Mouse (Mus musculus) mouse trophoblast stem cell (cell line): ENCODE data around the gene Notch3.

Source experiments
- in situ Hi-C, 2 experiments: fragments of 300-500 bp; cut with MseI, MboI; formaldehyde crosslinking; loops; 2 replicates in 1 of 2; 3 replicates in 1 of 2; pipeline ENCODE4 v1.15.1; 2025

The Notch3 gene

DNA sequence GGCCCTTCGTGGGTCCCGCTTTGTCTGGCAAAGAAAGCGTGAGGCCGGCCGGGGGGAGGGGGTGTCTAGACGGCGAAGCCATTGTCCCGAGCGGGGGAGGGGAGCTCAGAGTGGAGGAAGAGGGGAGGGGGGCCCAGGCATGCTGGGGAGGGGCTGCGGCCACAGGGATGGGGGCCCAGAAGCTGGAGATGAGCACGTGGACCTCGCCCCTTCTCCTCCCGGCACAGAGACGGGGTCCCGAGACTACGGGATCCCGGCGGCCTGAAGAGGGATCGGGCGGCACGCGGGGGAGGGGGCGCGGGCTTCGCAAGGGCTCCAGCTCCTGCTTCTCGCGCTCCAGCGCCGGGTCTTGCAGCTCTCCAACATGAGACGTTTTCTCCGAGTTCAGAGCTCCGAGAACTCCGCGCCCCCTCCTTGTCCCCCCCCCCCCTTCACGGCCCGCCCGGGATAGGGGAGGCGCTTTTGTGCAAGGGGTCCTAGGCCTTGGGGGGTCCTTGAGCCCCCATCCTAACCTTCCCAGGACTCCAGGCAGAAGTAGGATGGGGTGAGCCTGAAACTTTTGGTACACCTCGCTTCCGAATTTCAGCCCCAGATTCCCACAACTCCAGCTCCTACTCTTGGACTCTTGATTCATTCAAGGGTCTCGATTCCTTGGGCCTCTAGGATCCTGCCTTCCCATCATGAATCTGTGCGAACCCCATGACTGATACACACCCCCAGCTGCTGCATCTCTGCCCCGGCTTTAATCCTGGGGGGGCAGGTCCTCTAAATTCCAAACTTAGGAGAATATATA, 653 bp downstream of the Notch3 start:
- in situ Hi-C loops, result no loop called here

DNA sequence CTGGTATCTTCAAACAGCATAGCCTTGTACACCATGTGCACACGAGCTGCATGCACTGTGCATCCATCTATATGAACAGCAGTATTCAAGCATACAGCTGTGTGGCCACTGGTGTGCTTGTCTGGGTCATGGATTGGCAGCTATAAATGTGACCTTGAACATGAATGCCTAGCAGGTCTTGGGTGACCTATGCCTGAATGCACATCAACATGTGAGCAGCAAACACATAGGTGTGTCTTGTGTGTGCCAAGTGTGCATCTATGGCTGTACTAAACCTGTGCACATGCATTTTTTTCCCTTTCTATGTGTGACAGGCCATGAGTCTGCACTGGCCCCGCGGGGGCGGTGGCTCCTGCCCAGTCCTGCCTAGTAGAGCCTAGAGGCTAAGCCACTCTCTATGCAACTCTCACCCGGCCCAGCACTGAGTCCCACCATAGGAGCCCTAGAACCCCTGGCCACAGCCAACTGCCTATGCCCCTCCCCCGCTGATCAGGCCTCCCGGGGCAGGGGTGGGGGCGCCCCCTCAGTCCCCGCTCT, 1.3 kb downstream of the Notch3 start:
- in situ Hi-C loops, result no loop called here

DNA sequence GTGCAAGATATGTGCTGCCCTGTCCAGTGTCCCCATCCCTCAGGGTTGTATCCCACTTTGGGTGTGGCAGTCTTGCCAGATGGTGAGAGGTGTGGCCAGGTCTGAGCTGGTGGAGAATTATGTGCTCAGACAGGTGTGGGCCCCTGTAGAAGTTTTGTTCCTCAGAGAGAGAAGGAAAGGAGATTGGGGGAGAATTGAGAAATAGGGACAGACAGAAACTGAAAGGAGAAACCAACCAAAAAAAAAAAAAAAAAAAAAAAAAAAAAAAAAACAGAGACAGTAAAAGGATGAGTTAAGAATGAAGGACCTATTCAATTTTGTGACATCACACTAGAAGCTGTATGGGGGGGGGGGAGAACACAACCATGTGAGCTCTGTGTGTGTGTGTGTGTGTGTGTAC, 1.9 kb downstream of the Notch3 start:
- in situ Hi-C loops, result no loop called here

DNA sequence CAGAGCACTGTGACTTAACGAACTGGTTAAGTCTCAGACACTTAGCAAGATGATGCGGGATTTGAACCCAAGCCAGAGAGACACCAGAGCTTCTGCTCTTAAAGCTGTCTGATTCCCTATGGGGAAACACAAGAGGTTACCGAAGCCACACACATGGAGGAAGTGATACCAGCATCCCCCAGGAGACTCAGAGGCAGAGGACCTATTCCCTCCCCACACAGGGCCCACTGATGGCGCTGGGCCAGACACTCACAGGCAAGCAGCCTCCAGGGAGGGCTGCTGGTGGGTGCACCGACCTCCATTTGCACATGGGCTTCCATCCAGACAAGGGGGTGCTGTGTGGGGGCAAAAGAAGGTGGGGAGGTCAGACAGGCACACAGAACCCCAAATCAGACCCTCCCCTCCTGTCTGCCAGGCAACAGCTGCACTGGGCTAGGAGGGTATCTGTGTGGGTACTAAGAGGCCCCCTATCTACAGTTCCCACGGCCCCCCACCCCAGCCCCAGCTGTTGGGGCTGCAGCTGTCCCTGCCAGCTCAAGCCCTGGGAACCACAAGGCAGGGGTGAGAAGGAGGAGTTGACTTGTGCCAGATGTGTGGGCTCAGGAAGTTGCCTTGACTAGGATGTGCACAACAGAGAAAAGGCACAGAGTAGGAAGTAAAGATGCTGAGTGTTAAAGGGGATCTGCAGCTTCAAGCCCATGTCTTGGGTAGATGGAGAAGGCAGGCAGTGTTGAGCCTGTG, 2.6 kb downstream of the Notch3 start:
- in situ Hi-C loops, result no loop called here

DNA sequence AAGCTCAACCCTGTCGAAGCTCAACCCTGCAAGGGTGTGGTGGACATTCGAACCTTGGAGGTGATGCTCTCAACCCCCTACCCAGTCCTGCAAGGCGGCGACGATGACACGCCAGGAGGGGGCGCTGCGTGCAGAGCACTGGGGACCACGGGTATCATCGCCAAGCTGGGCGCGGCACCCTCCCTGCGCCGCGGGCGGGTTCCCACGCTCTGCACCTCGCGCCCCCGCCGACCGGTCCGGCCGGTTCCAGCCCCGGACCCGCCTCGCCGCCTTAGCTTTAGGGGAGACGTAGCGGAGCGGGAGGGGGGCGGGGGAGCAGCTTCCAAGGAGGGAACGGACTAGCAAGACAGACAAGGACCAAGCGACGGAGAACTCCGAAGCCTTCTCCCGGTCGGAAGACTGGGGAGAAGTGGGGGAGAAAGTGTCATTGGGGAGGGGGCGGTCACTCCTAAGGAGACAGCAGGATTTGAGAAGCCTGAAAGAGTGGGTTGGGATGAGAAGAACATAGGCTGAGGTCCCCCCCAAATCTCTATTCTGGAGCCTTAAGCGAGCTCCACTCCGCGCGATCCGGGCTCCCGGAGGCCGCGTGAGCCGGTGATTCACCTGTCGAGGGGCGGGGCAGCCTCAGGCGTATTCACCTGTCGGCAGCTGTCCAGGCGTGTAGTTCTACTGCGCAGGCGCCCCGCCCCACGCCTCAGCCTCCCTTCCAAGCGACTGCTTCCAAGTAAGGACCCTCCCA, 4.4 kb downstream of the Notch3 start:
- in situ Hi-C loops, result no loop called here

DNA sequence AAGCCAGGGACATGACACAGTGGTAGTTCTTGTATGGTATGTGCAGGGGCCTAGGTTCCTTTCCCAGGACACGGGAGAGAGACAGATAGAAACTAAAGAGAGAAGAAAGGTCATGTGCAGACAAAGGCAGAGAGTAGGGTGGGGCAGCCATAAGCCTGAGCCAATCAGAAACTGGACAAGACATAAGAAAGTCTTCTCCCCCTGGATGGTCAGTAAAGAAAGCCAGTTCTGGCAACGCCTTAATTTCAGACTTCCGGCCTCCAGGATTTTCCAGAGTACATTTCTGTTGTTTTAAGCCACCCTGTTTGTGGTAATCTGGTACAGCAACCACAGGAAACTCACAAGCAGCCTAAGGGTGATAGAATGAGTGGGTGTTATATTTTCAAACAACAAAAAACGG, 5.8 kb downstream of the Notch3 start:
- in situ Hi-C loops, result no loop called here

DNA sequence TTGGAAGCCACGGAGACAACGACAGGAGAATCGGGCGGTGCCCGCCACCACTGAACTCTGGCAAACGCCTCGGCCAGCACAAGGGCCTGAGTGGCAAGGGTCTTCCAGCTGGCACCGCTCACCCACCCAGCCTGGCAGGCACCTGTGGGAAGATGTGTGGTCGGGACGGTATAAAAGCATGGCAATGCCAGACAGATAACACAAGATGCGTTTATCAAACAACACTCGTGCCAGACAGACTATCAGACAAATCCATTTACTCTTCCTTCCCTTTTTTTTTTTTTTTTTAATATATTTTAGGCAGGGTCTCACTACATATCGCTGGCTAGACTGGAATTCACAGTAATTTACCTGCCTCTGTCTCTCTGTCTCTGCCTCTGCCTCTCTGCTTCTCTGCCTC, 7.8 kb downstream of the Notch3 start:
- in situ Hi-C loops, result no loop called here

DNA sequence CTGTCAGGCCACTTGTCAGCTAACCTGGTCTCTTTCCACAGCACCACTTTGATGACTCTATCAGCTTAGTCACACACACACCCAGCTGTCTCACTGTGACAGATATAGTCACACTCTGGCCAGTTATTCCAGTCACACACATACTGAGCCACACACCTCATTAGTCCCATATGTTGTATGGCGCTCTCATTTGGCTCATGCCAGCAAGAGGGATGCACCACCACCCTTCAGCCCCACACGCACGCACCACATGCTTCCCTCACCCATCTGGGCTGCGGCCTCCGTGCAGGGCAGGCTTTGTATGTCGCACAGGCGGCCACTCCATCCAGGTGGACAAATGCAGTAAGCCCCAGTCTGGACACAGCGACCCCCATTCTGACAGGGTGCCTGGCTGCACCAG, 19.9 kb downstream of the Notch3 start:
- in situ Hi-C loops, result no loop called here

DNA sequence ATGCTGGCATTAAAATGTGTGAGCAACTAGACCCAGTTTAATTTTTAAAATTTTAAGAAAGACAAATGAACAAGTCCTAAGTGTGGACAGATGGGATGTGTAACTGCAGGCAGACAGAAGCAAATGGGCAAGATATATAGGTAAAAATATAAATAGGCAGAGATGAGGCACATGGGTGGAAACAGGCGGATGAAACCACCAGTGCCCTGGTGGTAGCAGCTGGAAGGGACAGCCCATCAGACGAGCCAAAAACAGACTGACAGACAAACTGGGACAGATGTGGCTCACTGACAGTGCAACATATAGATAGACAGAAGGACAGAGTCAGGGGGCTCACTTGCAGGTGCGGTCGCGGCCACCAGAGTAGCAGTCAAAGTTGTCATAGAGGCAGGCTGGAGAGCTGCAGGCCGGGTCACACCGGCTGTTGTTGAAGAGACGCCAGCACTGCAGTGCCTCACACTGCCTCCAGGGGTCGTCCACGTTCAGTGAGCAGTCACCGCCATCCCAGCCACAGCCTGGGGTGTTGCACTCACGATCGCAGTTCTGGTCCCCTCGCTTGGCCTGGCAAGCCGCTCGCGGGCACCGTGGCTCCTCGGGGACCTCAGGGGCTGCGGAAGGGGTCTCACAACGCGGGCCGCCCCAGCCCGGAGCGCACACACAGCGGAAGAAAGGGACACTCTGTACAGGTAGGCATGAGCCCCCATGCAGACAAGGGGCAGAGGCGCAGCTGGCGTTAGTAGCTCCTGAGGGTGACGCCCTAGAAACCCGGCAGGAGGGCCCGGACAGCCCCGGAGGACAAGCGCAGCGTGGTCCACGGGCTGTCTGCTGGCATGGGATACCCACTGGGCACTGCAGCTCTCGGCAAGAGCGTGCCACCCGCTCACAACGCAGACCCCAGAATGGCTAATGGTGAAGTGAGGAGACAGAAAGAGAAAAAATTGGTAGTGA, 23.5 kb downstream of the Notch3 start:
- in situ Hi-C loops, result no loop called here

DNA sequence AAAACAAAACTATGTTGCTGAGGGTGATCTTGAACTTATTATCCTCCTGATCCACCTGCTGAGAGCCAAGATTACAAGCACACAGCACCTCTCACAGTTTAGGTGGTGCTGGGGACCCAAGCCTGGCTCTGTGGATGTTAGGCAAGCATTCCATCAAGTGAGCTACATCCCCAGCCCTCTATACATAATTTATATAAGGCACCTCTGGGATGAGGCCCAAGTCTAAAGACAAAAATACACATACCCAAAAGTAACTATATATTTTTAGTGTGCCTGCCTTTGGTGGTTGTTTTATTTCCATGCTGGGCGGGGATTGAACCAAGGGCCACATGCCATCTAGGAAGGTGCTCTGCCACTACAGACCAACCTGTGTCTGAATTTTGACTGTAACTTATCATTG, 24.4 kb downstream of the Notch3 start:
- in situ Hi-C loops, result no loop called here

DNA sequence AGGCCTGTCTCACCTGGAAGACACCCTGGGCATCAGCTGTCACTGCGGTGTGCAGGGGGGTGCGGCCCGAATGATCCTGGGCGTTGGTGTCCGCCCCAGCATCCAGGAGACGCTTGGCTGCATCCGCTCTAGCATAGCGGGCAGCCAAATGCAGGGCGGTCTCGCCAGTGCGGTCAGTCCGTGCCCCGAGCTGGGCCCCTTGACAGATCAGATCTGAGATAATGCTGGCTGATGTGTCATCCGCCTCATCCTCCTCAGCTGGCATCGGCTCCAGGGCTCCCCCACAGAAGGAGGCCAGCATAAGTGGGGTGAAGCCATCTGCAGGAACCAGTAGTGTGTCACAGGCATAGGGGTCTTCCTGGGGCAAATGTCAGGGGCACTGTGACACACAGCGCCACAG, 33.3 kb downstream of the Notch3 start:
- in situ Hi-C loops, result no loop called here

DNA sequence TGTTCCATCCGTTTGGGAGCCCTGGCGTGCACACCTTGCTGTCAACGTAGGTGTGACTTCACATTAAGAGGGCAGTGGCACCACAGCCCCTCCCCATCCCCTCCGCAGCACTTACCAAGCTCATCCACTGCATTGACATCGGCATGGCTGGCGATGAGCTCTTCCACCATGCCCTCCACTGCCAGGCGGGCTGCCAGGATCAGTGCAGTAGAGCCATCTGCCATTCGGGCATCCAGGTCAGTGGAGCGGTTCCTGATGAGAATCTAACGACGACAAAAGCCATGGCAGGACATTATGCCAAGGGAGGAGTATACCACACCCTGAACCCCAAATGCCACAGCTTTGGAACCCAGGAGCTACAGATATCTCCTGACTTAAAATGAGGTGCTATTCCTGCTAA, 34.6 kb downstream of the Notch3 start:
- in situ Hi-C loops, result no loop called here

DNA sequence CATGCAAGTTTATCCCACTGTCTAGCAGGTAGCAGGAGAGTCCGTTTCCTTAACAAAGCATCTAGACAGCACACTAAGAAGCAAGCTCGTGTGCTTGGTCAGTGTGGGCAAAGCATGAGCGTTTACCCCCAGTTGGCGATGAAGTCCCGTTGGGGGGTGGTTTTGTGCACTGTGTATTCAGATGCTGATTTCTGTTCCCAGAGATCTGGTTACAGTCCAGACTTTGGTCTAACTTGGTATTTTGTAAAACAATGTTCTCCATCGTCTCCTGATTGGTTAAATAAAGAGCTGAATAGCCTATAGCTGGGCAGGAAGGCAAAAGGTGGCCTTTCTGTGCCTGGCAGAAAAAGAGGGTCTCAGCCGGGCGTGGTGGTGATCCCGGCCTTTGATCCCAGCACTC, 36.1 kb downstream of the Notch3 start:
- in situ Hi-C loops, result no loop called here

DNA sequence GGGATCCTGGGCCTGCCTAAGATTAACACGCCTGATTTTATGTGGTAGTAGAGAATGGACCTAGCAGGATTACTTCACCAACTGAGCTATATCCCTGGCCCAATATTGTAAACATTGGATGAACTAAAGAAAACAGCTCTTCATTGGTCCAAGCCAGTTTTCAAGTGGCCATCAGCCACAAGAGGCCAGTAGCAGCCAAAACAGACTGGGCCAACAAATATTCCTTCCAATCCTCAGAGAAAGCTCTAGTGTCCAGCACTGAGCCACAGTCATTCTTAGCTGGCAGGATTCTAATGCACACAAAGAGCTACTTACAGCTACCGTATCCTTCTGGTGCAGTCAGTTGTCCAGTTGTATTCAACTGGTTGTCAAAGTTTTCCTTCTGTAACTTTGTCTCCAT, 39.5 kb downstream of the Notch3 start:
- in situ Hi-C loops, result no loop called here

DNA sequence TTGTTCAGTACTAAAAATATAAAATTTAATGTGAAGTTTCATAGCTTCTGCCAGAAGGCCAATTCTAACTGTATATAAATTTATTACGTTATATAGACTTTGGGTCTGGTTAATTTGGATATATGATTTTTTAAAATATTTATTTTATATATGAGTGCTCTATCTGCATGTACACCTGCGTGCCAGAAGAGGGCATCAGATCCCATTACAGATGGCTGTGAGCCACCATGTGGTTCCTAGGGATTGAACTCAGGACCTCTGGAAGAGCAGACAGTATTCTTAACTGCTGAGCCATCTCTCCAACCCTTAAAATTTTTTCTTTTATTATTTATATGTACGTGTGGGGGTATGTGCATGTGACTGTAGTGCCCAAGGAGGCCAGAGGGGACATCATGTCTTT, 41.2 kb downstream of the Notch3 start:
- in situ Hi-C loops, result no loop called here

DNA sequence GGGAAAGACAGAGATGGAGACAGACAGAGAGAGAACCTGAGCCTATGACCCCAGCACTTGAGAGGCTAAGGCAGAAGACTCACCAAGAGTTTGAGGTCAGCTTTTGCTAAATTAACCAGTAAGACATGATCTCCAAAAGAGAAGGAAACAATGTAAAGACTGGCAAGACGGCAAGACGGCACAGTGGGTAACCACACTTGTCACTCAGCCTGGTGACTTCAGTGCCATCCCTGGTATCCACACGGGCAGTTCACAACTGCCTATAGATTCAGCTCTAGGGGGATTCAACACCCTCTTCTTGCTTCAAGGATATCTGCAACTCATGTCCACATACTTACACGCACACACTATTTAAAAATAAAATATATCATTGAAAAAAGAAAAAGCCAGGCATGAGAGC, 43.1 kb downstream of the Notch3 start:
- in situ Hi-C loops, result no loop called here

DNA sequence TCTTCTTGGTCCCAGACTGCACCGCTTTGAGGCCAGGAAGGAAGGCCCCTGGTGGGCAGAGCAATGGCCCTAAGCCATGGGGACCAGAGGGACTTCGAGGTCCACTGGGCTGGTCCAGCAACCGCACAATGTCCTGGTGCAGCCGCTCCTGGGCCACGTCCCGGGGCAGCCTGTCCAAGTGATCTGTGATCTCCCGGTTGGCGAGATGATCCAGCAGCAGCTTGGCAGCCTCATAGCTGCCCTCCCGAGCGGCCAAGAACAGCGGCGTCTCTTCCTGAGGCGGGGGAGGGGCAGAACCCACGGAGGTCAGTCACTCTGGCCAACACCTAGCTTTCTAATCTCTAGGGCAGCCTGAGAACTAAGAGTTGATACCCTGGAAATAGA, 44.1 kb downstream of the Notch3 start:
- in situ Hi-C loops, result no loop called here

DNA sequence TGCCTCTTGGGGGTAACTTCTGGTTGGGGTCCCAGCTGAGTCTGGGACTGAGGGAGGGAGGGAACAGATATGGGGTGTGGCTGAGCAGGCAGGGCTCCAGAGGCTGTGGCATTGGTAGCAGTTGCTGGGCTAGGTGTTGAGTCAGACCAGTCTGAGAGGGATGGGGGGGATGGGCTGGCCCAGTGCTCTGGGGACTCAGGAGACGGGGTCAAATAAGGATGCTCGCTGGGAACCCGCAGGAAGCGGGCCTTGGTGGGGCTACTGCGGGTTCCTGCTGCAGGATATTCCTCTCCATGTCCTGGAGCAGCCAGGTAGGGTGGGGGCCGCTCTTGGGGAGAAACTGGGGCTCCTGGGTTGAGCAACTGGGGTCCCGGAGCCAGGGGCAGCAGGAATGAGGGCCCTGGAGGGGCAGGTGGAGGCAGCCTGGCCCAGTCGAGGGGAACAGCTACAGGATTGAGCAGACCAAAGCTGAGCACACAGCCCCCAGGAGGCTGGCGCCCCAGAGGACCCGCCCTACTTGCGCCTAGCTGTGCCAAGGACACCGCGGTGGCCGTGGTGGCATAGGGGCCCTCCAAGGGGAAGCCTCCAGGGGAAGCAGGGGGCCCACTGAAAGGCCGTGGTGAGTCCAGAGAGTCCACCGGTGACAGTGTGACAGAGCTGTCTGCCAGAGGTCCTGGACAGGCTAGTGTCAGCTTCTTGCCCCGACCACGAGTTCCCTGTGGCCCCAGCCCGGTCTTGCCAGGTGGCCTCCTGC, 44.6 kb downstream of the Notch3 start:
- in situ Hi-C loops, result no loop called here

DNA sequence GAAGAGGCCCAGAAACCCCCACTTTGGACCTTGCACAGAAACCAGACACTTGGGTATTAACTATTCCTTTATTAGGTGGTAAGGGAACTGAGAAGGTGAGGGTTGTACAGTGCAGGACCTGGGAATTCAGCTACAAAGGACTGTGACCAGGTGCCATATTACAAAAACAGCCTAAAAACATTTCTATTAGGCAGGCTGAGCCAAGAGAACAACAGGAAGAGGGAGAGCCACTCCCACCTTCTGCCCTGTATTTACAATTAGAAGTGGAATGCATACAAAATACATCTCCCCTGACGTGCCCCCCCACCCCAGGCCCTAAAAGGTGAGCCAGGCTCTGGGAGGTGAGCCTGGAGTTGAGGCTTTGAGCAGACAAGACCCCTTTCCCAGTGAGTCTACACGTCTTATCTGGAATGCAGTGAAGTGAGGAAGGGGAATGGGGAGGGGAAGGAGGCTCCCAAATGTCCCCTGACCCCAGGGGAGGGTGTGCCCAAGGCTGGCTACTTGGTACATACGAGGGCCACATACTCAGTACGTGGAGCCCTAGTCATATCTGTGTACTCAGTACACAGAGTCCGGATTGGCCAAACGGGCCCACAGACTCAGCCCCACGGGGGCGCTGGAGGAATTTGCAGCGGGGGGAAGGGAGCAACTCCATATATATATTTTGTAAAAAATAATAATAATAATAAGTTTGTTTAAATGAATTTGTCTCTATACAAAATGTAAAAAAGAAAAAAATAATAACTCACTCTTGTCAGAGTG, 45.7 kb downstream of the Notch3 start:
- in situ Hi-C loops, result no loop called here

DNA sequence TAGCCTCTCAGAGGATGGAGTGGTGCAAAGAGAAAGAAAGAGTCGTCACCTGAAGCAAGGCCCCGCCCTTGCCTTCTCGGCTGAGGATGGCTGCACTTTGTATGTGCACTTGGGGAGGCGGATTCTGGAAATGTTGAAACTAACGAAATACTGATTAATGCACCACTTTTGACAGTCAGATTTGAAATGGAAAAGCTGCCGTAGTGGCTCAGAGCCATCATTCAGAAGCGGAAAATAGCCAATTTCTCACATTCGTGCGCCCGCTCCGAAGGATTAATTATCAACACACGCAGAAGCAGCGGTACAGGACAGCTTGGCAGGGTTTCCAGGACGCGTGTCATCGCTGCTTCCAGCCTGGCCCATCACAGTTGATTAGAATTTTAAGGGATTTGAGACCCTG, 47.5 kb downstream of the Notch3 start:
- in situ Hi-C loops, result no loop called here
